Mouse (Mus musculus): ENCODE measurements at regions not wholly inside any gene's neighbourhood (a gene's known extent, or its start where the extent isn't known, plus 50 kb on each side); places are given as distances from the start of the nearest gene placed in this dataset.

GRCm38 (mm10) chr9:89858005-89858404 lies 51.7 kb upstream of the Rasgrf1 start:
- in situ Hi-C loops (cut with MboI, MseI): no loop called here

GRCm38 (mm10) chr9:89850491-89851282 lies 59.0 kb upstream of the Rasgrf1 start:
- in situ Hi-C loops (cut with MboI, MseI): no loop called here

- in situ Hi-C loops (cut with MboI, MseI): no loop called here
Observed at GRCm38 (mm10) chr9:89849947-89850346, 59.8 kb upstream of the Rasgrf1 start.

- in situ Hi-C loops (cut with MboI, MseI): no loop called here
Observed at GRCm38 (mm10) chr9:89848571-89848970, 61.1 kb upstream of the Rasgrf1 start.

GRCm38 (mm10) chr9:89846973-89847372 lies 62.7 kb upstream of the Rasgrf1 start:
- in situ Hi-C loops (cut with MboI, MseI): no loop called here

GRCm38 (mm10) chr9:89842776-89843089 lies 67.0 kb upstream of the Rasgrf1 start:
- in situ Hi-C loops (cut with MboI, MseI): no loop called here

- in situ Hi-C loops (cut with MboI, MseI): no loop called here
Observed at GRCm38 (mm10) chr9:89841866-89842775, 67.6 kb upstream of the Rasgrf1 start.

GRCm38 (mm10) chr9:89841371-89841770 lies 68.3 kb upstream of the Rasgrf1 start:
- in situ Hi-C loops (cut with MboI, MseI): no loop called here

GRCm38 (mm10) chr9:89836454-89837245 lies 73.1 kb upstream of the Rasgrf1 start:
- in situ Hi-C loops (cut with MboI, MseI): loop anchor here (10.0 kb wide), 1 partner anchor 228 kb away; no protein-coding TSS in a partner anchor

- in situ Hi-C loops (cut with MboI, MseI): loop anchor here (10.0 kb wide), 1 partner anchor 231 kb away; no protein-coding TSS in a partner anchor
Observed at GRCm38 (mm10) chr9:89833596-89833995, 76.1 kb upstream of the Rasgrf1 start.

- in situ Hi-C loops (cut with MboI, MseI): loop anchor here (10.0 kb wide), 1 partner anchor 233 kb away; no protein-coding TSS in a partner anchor
Observed at GRCm38 (mm10) chr9:89831855-89832254, 77.9 kb upstream of the Rasgrf1 start.

- in situ Hi-C loops (cut with MboI, MseI): loop anchor here (5.0 kb wide), 1 partner anchor 149 kb away; no protein-coding TSS in a partner anchor
Observed at GRCm38 (mm10) chr9:89828156-89828555, 81.6 kb upstream of the Rasgrf1 start.

- in situ Hi-C loops (cut with MboI, MseI): loop anchor here (5.0 kb wide), 1 partner anchor 150 kb away; no protein-coding TSS in a partner anchor
Observed at GRCm38 (mm10) chr9:89827564-89827963, 82.1 kb upstream of the Rasgrf1 start.

GRCm38 (mm10) chr9:89826712-89827548 lies 82.8 kb upstream of the Rasgrf1 start:
- in situ Hi-C loops (cut with MboI, MseI): loop anchor here (5.0 kb wide), 1 partner anchor 150 kb away; no protein-coding TSS in a partner anchor

- in situ Hi-C loops (cut with MboI, MseI): no loop called here
Observed at GRCm38 (mm10) chr9:89821853-89822243, 83.6 kb upstream of the Ankrd34c start.

GRCm38 (mm10) chr9:89821109-89821852 lies 83.0 kb upstream of the Ankrd34c start:
- in situ Hi-C loops (cut with MboI, MseI): no loop called here

- in situ Hi-C loops (cut with MboI, MseI): no loop called here
Observed at GRCm38 (mm10) chr9:89813616-89814318, 75.5 kb upstream of the Ankrd34c start.

GRCm38 (mm10) chr9:89807381-89807780 lies 69.1 kb upstream of the Ankrd34c start:
- in situ Hi-C loops (cut with MboI, MseI): no loop called here

- in situ Hi-C loops (cut with MboI, MseI): no loop called here
Observed at GRCm38 (mm10) chr9:89802658-89803057, 64.4 kb upstream of the Ankrd34c start.

All from T-helper 2 cell (primary cell).